Mouse (Mus musculus) heart, postnatal 25 days (tissue): ENCODE results near the gene Socs5. TPM values are rescaled to one million over a fixed set of nuclear protein-coding genes. Genes with fewer than 3 reads are reported as not detected.

ENCODE experiments used
- DNase-seq: peaks from one replicate; pipeline ENCODE4 v3.0.0; 2022; ENCODE audit warnings: low spot score
- intact Hi-C: fragments of 180-260 bp; cut with DNase I; formaldehyde crosslinking; loops from one replicate; pipeline ENCODE4 v1.15.1; 2025
- total RNA-seq, 2 experiments: library from RNA; stranded (reverse); gene quantifications; 2 replicates each; pipeline ENCODE4 v1.2.3; 2021

The Socs5 gene
- total RNA-seq, 2 experiments from 2014 or later: 27.6 to 34.0 TPM

DNA sequence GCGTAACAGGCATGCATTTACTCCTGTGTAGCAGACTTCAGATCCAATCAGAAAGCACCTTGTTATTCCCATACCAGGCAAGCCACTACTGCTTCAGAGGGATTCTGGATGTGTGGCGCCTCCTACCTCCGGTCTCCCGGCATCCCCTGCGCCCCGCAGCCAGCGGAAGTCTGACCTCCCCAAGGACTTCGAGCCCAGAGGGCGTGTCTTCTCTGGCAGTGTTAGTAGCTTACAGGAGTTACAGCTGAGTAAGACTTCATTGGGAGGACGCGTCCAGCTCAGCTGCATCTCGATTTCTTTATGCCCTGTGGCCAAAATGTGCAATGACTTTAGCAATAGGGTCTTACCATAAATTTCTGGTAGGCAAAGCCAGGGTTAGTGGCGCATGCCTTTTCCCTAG lies 50.3 kb downstream of the Socs5 start:
- DNase-seq: no peak

GRCm38 (mm10) chr17:87158597-87158996 lies 51.1 kb downstream of the Socs5 start:
- intact Hi-C loops: loop anchor here (5.0 kb wide), 1 partner anchor 54 kb away; no protein-coding TSS in a partner anchor
- no peak for DNase-seq

More for the DNA sequence above, 50.3 kb downstream of the Socs5 start:
- intact Hi-C loops: loop anchor here (5.0 kb wide), 1 partner anchor 55 kb away; no protein-coding TSS in a partner anchor

- intact Hi-C loops: no loop called here
- no peak for DNase-seq
Measured at GRCm38 (mm10) chr17:87160270-87160669, 52.8 kb downstream of the Socs5 start.

- intact Hi-C loops: no loop called here
Measured at GRCm38 (mm10) chr17:87164312-87164922, 56.9 kb downstream of the Socs5 start.

DNA sequence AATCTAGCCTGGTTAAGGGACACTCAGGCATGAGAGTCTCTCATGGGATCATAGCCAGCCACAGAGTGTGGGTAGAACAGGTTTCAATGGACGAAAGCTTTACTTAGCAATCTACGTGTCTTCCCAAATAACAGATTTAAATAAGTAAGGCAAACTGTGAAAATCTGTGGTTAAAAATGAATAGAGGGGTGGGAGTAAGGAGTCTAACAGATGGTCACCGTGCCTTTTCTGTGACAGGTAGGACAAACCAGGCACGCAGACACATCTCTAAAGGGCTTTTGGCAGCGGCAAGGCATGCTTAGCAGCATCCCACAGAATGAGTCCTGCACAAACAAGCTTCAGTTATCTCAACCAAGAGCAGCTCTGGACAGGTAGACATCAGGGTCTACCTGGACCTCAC lies 59.9 kb downstream of the Socs5 start:
- intact Hi-C loops: no loop called here
- no peak for DNase-seq

More at GRCm38 (mm10) chr17:87164312-87164922, 56.9 kb downstream of the Socs5 start:
- no peak for DNase-seq

DNA sequence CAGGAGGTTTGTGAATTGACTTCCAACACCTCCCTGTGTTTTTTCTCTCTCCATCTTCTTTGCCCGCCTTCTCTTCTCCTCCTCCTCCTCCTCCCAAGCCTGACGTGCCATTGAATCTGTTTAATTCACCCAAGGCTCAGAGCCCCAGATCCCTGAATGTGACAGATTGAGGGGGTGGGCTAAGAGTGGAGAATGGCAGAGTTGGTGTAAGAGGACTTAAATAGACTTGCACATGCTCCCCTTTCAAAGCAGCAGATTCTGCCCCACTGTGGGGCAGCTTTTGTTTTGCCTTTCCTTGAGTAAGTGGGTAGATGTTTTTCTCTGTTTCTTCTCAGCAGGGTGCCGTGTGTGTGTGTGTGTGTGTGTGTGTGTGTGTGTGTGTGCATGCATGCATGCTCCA lies 61.6 kb downstream of the Socs5 start:
- intact Hi-C loops: no loop called here
- no peak for DNase-seq

DNA sequence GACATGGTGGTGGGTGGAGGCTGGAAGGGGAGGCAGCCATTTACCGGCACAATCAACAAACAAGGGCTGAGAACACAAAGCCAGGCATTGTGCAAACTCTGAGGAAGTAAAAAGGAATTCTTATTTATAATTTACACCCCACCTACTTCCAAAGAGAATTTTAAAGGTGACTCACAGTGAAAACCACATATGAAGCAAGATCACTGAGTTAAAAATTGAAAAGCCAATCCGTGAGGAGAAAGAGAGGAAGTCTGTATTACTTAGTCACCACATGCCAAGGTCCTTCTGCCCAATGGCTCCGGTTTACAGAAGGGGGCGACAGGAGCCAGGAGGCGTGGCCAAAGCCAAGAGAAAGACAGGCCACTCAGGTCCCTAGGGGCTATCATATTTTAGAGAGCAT lies 62.9 kb downstream of the Socs5 start:
- intact Hi-C loops: no loop called here
- DNase-seq: no peak

DNA sequence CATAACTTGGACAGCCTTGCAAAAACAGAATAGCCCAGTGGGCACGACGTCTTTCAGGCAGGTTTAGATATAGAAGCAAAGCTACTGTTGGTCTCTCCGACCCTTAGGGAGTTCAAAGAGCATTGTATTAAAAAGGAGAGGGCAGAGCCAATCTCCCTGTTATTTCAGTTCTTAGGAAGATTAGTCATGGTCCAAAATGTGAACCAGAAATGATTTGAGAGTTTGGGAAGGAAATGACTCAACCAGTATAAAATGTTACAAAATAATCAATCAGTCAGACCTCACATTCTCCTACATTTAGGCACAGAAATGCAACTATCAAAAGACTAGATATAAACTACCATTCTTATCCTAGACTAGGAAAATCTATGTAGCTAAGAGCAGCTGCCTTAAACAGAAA lies 64.6 kb downstream of the Socs5 start:
- intact Hi-C loops: no loop called here

GRCm38 (mm10) chr17:87173966-87174365 lies 66.5 kb downstream of the Socs5 start:
- intact Hi-C loops: no loop called here
- no peak for DNase-seq

More for the DNA sequence above, 64.6 kb downstream of the Socs5 start:
- DNase-seq: no peak

DNA sequence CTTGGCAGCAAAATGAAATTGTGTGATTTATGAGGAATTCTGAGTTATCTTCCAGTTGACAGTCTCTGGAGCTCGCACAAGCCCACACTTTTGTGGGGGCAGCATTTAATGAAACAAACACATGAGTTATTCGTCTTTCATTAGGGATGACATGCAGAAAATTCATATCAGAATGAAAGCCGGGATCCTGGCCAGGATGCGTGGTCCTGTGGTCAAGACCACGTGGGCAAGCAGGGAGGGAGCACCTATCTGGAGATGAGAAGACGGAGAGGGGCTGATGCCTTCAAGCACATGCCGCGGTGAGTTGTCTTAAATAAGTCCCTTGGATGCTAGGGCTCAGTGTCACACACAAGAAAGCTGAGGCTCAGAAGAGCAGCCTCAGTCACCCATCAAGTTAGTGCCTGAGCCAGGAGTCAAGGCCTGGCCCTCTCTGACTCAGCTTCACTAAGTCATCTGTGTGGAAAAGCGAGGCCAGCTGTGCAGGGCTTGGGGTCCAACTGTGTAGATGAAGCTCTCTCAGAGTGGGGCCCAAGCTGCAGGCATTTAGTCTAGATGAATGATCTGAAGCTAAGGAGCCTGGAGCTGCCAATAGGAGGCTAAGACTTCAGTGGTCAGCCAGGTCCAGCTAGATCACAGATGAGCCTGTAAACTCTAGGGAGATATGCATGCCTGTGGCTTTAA lies 67.3 kb downstream of the Socs5 start:
- intact Hi-C loops: no loop called here
- DNase-seq: peak; percentile 48

GRCm38 (mm10) chr17:87176066-87177012 lies 68.9 kb downstream of the Socs5 start:
- intact Hi-C loops: no loop called here

GRCm38 (mm10) chr17:87178596-87179590 lies 71.4 kb downstream of the Socs5 start:
- intact Hi-C loops: no loop called here
- DNase-seq: peak; percentile 58

More at GRCm38 (mm10) chr17:87176066-87177012, 68.9 kb downstream of the Socs5 start:
- DNase-seq: peak; percentile 40

DNA sequence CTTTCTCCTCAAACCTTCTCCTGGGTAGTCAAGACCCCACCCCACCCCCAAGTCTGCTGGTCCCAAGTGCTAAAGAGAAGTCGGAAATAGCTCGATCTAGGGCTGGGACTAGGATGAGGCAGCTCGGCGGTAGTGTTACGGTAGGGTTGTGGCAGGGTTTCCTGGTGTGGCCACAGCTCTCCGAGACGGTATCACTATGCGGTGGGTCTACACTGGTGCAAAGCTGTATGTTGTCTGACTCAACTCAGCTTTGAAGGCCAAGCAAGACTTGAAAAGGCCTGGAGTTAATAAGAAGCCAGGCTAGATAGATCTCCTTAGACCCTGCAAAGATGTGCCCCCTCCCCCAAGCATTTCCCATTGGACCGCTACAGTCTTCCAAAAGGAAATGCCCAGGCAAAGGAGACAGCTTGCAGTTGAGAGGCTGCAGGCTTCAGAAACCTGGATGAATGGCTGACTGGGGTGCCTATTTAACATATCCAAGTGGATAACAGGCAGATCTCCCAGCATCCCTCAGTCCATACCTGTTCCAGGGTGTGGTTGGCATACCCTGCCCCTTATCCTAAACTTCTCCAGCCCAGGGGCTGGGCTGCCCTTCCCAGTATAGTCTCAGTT lies 72.6 kb downstream of the Socs5 start:
- no peak for DNase-seq
- intact Hi-C loops: no loop called here

- intact Hi-C loops: no loop called here
- DNase-seq: no peak
Measured at GRCm38 (mm10) chr17:87181683-87182346, 74.3 kb downstream of the Socs5 start.

DNA sequence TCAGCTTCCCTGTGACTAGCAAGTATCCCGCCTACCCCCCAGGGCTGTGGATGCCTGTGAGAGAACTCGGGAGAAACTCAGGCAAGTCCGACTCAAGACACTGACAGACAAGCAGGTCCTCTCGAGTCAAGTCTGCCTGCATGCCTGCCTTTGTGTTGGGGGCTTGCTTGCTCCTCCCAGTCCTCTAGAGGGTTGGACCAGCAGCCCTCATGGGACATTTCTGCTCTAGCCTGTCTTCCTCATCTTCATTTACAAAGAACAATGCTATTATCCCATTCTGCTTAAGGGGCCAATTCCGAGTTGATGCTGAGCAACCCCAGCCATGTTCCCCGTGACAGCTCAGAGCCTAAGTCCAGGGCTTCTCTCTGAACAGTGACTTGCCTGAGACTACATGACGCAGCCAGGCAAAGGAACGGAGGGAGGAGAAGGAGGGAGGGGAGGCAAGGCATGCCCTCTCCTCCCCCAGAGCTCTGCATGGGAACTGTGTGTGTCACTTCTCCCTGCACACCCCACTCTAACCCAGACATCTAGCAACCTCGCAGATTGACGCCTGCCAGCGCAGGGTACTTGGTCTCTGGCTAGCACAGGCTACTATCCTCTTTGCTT lies 78.1 kb downstream of the Socs5 start:
- intact Hi-C loops: no loop called here
- no peak for DNase-seq

GRCm38 (mm10) chr17:87187005-87187404 lies 79.5 kb downstream of the Socs5 start:
- intact Hi-C loops: no loop called here
- no peak for DNase-seq
